Mouse (Mus musculus) left cerebral cortex, postnatal 10 days (tissue): ENCODE measurements around the gene Eps8l3. TPM values are rescaled to one million over a fixed set of nuclear protein-coding genes. Genes with fewer than 3 reads are reported as not detected.

ENCODE experiments used
- DNase-seq, 2 experiments: peaks; one replicate each; pipeline ENCODE4 v3.0.0; 2021 to 2022; ENCODE audit warnings: low spot score in 2 of 2, mixed read lengths in 1 of 2; ENCODE audit errors: extremely low spot score in 1 of 2
- intact Hi-C: fragments of 180-260 bp; cut with DNase I; formaldehyde crosslinking; loops from one replicate; pipeline ENCODE4 v1.15.1; 2025
- total RNA-seq, 2 experiments: library from RNA; stranded (reverse); gene quantifications; 2 replicates each; pipeline ENCODE4 v1.2.3; 2021

Gene Eps8l3
- total RNA-seq: not detected

- no peak for DNase-seq
- intact Hi-C loops: no loop called here
These were observed at the start of gene Eps8l3 for GRCm38 (mm10) chr3:107877005-107877404. Eps8l3 (plus strand) TSS chr3:107877229.

DNA sequence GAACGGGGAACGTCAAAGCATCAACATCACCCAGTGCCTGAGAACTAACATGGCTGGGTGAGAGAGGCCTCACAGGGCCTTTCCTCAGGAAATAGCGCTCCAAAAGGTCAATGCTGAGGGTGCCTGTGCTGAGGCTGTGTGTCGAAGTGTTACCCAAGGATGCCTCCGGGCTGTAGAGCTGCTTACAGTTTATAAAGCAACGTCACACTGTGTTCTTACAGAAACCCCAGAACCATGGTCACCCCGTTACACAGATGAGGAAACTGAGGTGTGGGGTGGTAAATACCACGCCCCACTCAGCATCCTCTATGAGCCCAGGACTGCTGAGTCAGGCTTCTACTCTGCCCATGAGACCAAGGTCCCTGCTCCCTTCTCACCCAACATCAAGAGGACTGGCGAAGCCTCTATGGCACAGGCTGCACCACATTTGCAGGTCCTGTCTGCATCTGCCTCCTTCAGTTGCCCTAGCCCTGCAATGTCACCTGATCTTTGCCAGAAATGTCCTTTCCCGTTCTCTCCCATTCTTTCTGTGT is 49.1 kb upstream of the Eps8l3 start:
- DNase-seq: no peak
- intact Hi-C loops: no loop called here

DNA sequence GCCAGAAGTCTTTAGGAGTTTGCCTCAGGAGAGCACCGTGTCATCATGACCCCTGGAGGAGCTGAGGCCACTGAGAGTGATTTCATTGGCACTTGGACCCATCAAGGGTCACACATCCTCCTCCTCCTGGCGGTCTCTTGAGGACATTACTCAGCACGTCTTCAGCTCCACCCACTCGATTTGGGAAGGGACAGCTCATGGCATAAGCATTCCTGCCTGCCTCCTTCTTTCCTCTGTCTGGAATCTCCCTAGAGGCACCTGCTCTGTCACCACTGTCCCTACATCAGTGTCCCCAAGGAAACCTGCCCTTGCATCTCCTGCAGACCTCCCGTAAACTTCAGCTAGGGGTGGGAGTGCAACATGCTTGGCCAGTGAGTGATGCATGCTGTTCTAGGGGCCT is 48.5 kb upstream of the Eps8l3 start:
- intact Hi-C loops: no loop called here
- no peak for DNase-seq

GRCm38 (mm10) chr3:107828997-107829396 is 48.0 kb upstream of the Eps8l3 start:
- intact Hi-C loops: no loop called here
- no peak for DNase-seq

DNA sequence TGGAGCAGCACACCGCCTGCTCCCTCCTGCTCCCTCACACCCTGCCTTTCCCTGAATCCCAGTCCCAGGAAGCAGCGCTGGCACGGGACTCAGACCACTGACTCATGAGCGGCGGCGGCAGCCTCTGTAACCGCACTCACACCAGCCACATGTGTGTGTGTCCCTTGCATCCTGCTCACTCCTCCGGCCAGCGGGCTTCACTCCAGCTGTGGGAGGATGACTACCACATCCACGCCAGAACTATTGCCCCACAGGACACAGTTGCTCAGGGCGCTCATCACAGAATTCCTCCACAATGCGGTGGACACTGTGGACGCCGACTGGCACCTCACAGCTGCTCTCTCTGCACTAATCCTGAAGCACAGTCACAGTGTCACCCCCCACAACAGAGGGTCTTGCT is 47.4 kb upstream of the Eps8l3 start:
- DNase-seq: no peak
- intact Hi-C loops: loop anchor here (5.0 kb wide), 1 partner anchor 72 kb away; no protein-coding TSS in a partner anchor

DNA sequence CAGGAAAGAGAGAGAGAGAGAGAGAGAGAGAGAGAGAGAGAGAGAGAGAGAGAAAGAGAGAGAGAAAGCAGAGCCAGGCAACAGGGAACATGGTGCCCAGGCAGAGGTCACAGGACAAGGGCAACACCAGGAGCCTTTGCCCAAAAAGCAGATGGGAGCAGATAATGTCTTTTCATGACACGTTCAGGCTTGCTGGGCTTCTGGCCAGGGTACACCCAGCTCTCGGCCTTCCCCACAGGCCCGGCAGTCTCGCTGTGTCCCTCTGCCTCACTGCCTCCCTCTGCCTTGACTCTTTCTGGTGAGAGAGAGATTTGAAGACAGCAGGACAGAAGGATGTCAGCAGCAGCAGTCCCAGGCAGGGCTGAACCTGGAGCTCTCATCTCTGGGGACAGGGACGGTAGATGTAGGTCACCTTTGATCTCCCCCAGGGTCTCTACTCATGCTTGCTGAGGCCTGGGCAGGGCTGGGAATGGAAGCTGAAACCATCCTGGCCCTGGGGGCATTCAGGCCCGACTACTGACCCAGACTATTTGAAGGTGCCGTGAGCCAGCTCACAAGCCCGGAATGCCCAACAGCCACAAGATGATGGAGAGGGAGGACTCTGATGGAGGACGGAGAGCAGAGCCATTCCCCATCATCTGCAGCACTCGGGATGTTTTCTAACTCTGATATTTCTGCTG is 45.0 kb upstream of the Eps8l3 start:
- peak in 1 of 2 experiments; percentile 39 for DNase-seq
- intact Hi-C loops: loop anchor here (5.0 kb wide), 1 partner anchor 75 kb away; no protein-coding TSS in a partner anchor

DNA sequence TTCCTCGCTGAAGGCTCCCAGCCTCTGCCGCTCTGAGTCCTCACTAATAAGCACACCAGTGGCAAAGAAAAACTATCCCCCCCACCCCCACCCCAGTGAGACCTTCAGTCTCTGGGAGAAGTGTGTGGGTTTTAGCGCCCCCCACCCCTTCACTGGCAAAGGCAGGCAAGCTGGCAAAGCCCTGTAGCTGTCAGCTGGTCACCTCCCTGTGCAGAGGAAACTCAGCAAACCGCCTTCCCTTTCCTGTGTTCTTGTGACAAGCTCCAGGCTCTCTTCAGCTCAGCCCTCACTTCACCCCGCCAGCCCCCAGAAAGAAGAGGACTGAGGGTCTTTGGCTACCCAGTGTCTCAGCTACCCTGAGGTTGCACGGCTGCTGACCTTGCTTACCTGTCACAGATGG is 44.4 kb upstream of the Eps8l3 start:
- DNase-seq: no peak
- intact Hi-C loops: loop anchor here (5.0 kb wide), 1 partner anchor 75 kb away; no protein-coding TSS in a partner anchor

DNA sequence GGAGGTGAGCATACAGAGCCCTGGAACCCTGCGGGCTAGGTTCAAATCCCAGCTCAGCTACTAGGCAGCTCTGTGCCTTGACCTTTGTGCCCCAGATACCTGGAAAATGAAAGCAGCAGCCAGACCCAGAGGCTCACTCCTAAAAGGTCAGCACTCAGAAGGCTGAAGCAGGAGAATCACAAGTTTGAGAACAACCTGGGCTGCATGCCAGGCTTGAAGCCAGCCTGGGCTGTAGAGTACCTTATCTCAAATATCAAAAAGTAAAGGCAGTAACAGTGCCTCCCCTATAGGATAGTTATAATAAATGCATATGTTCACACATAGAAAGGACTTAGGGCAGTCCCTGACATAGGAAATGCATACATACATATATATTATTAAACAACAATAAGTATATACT is 43.7 kb upstream of the Eps8l3 start:
- no peak for DNase-seq
- intact Hi-C loops: loop anchor here (5.0 kb wide), 1 partner anchor 76 kb away; no protein-coding TSS in a partner anchor

- DNase-seq: peak in 1 of 2 experiments; percentile 46
- intact Hi-C loops: loop anchor here (5.0 kb wide), 1 partner anchor 77 kb away; no protein-coding TSS in a partner anchor
These were observed 43.1 kb upstream of the Eps8l3 start for GRCm38 (mm10) chr3:107833872-107834341.

GRCm38 (mm10) chr3:107835301-107835700 is 41.7 kb upstream of the Eps8l3 start:
- intact Hi-C loops: no loop called here
- no peak for DNase-seq

DNA sequence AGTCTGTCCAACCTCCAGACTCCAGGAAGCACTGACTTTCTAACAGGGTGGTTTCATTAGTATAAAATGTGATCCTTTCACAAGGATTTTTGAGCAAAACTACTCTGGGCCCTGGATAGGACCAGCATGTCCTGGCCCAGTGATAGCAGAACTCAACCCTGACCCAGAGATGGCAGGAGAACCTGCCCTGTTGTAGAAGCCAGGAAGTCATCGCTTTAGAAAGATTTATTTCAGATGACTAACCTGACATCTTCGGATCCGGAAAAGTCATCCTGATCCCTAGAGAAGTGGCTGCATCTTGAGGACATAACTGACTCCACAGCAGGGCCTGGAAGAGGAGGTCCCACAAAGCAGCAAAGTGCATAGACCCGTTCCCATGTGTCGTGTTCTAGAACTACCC is 37.2 kb upstream of the Eps8l3 start:
- intact Hi-C loops: no loop called here
- no peak for DNase-seq

- DNase-seq: no peak
- intact Hi-C loops: no loop called here
These were observed 36.2 kb upstream of the Eps8l3 start for GRCm38 (mm10) chr3:107840855-107841254.

GRCm38 (mm10) chr3:107841370-107841769 is 35.7 kb upstream of the Eps8l3 start:
- intact Hi-C loops: no loop called here
- no peak for DNase-seq

GRCm38 (mm10) chr3:107843406-107843805 is 33.6 kb upstream of the Eps8l3 start:
- intact Hi-C loops: no loop called here
- DNase-seq: no peak

- intact Hi-C loops: no loop called here
- DNase-seq: peak in 1 of 2 experiments; percentile 83
These were observed 33.0 kb upstream of the Eps8l3 start for GRCm38 (mm10) chr3:107844001-107844400.

GRCm38 (mm10) chr3:107844499-107844898 is 32.5 kb upstream of the Eps8l3 start:
- intact Hi-C loops: no loop called here
- no peak for DNase-seq

GRCm38 (mm10) chr3:107846175-107846574 is 30.9 kb upstream of the Eps8l3 start:
- DNase-seq: no peak
- intact Hi-C loops: no loop called here

GRCm38 (mm10) chr3:107846835-107847234 is 30.2 kb upstream of the Eps8l3 start:
- intact Hi-C loops: no loop called here
- DNase-seq: no peak

GRCm38 (mm10) chr3:107848126-107848525 is 28.9 kb upstream of the Eps8l3 start:
- DNase-seq: no peak
- intact Hi-C loops: no loop called here

DNA sequence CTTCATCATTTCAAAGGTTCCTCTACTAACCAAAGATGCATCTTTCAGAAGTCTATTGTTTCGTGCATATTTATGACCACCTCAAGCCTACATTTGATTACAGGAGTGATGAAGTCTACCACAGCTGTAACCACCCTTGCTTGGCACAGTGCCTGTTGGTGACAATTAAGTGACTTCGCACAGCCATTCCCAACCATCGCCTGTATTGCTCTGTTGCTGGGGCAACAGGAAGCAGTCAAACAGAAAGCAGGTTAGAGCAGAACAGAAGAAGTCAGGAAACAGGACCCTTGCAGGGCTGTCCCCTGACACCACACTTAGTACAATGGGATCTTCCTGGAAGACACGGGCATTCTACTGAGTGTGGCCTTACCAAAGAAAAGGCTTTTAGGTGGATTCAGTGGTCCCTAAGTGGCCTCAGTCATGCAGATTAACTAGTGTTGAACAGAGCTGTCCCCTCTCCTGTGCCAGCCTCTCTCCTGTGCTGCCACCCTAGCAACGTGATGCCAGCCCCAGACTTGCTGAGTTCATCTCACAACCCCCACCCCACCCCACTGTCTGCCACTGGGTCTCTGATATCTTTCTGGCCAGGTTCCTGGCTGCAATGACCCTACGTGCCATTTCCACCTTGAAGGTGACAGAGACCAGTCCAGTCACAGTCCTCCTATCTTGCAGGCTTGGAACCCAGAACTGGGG is 27.9 kb upstream of the Eps8l3 start:
- no peak for DNase-seq
- intact Hi-C loops: no loop called here
